Mouse (Mus musculus): ENCODE results near the gene Gpr27. TPM values are rescaled to one million over a fixed set of nuclear protein-coding genes. Genes with fewer than 3 reads are reported as not detected.

The Gpr27 gene
- polyA plus RNA-seq, 1 experiment from 2014 or later: 2.0 TPM

DNA sequence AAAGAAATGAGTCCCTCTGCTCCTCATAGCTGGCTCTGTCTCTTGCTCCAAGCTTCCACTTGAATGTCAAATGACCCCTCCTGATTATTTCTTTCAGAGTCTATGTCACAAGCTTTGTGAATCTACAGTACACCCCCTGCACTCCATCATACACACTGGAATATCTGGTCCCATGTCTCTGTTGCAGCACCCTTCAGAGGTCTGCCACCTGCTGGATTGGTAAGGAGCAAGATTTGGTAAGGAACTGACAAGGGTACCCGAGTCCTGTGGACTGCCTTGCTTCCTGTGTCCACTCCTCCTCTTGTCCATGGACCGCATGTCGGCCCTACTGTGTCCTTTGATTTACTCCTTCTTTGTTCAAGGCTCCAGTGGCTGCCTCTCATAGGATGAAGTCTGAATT is 20.7 kb upstream of the Gpr27 start:
- Histone ChIP-seq H3K27me3 (replicated peaks; ENCODE audit: insufficient read depth, low read length) (no peaks in the 10 kb centered on the region), H3K4me1 (ENCODE audit: insufficient read depth, low read depth, low read length) (peaks cover 5% of the 10 kb centered on the region; the same call in 1 of the 2 replicates), H3K4me2 (replicated peaks; ENCODE audit: low read depth, low read length) (no peak overlapping the region), H3K36me3 (ENCODE audit: insufficient read depth, low read length) (no peaks in the 10 kb centered on the region), H3K4me3 (ENCODE audit: low read depth, low read length) (no peak overlapping the region), H3K27ac (ENCODE audit: low read length) (no peak overlapping the region), H3K9me3 (ENCODE audit: low read length) (no peaks in the 10 kb centered on the region), H3K9ac (replicated peaks; ENCODE audit: low read depth) (no peak overlapping the region)
- ATAC-seq (no peak), DNase-seq (ENCODE audit: low spot score) (no peak)
- WGBS: 52% methylated on average over 3 of the region's 3 CpGs
- TF ChIP-seq EP300 (IDR thresholded peaks at IDR 0.05) (no peak), CTCF (IDR thresholded peaks at IDR 0.05) (peak; percentile 50)

- no peak overlapping the region for H3K27ac ChIP-seq (ENCODE audit: low read length)
- no peak for DNase-seq (ENCODE audit: low spot score)
- H3K36me3 ChIP-seq (ENCODE audit: insufficient read depth, low read length): no peaks in the 10 kb centered on the region
- ATAC-seq: no peak
- no peak overlapping the region for H3K4me3 ChIP-seq (ENCODE audit: low read depth, low read length)
- H3K4me2 ChIP-seq (replicated peaks; ENCODE audit: low read depth, low read length): no peak overlapping the region
- TF ChIP-seq CTCF (IDR thresholded peaks at IDR 0.05) (no peak), EP300 (IDR thresholded peaks at IDR 0.05) (no peak)
- H3K9me3 ChIP-seq (ENCODE audit: low read length): no peaks in the 10 kb centered on the region
- no peaks in the 10 kb centered on the region for H3K27me3 ChIP-seq (replicated peaks; ENCODE audit: insufficient read depth, low read length)
- 74% methylated on average over 4 of the region's 4 CpGs for WGBS
- H3K9ac ChIP-seq (replicated peaks; ENCODE audit: low read depth): no peak overlapping the region
- H3K4me1 ChIP-seq (ENCODE audit: insufficient read depth, low read depth, low read length): no peaks in the 10 kb centered on the region
These were observed 18.0 kb upstream of the Gpr27 start for GRCm38 (mm10) chr6:99674482-99674881.

- TF ChIP-seq CTCF (IDR thresholded peaks at IDR 0.05): no peak
- Histone ChIP-seq H3K27ac (ENCODE audit: low read length) (no peak overlapping the region), H3K4me2 (replicated peaks; ENCODE audit: low read depth, low read length) (no peak overlapping the region), H3K4me3 (ENCODE audit: low read depth, low read length) (no peak overlapping the region), H3K9me3 (ENCODE audit: low read length) (no peaks in the 10 kb centered on the region), H3K4me1 (ENCODE audit: insufficient read depth, low read depth, low read length) (no peaks in the 10 kb centered on the region), H3K27me3 (replicated peaks; ENCODE audit: insufficient read depth, low read length) (no peaks in the 10 kb centered on the region), H3K36me3 (ENCODE audit: insufficient read depth, low read length) (no peaks in the 10 kb centered on the region), H3K9ac (replicated peaks; ENCODE audit: low read depth) (no peak overlapping the region)
- ATAC-seq (no peak), DNase-seq (ENCODE audit: low spot score) (no peak)
- WGBS: 71% methylated on average over 8 of the region's 8 CpGs
These were observed 15.2 kb upstream of the Gpr27 start for GRCm38 (mm10) chr6:99677325-99677724.

GRCm38 (mm10) chr6:99678108-99678507 is 14.4 kb upstream of the Gpr27 start:
- H3K27me3 ChIP-seq (replicated peaks; ENCODE audit: insufficient read depth, low read length): no peaks in the 10 kb centered on the region
- TF ChIP-seq CTCF (IDR thresholded peaks at IDR 0.05) (no peak), EP300 (IDR thresholded peaks at IDR 0.05) (no peak)
- DNase-seq (ENCODE audit: low spot score) (no peak), ATAC-seq (peak; percentile 25; the same call in 1 of the 2 replicates)
- no peaks in the 10 kb centered on the region for H3K9me3 ChIP-seq (ENCODE audit: low read length)
- 63% methylated on average over 11 of the region's 11 CpGs for WGBS
- no peak overlapping the region for H3K9ac ChIP-seq (replicated peaks; ENCODE audit: low read depth)
- H3K4me1 ChIP-seq (ENCODE audit: insufficient read depth, low read depth, low read length): no peaks in the 10 kb centered on the region
- no peak overlapping the region for H3K4me3 ChIP-seq (ENCODE audit: low read depth, low read length)
- no peaks in the 10 kb centered on the region for H3K36me3 ChIP-seq (ENCODE audit: insufficient read depth, low read length)
- 0 out of 2 replicates have a peak overlapping the region, but pooled peaks have one; percentile 14 for H3K4me2 ChIP-seq (replicated peaks; ENCODE audit: low read depth, low read length)
- H3K27ac ChIP-seq (ENCODE audit: low read length): no peak overlapping the region

DNA sequence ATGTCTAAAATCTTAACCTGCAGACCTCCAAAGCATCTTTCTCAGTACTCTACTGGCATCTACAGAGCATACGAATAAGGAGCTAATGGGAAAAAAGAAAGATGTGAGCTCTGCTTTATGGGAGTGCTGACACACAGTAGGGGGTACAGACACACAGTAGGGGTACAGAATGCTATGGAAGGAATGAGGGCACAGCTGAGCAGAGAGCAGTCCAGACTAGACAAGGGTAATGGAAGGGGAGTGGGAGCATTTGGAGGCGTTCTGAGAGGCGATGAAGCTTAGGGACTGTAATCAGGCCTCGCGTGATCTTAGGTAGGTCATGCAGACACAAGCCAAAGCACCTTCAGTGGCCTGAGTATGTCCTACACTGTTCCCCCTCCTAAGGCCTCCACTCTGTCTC is 8.5 kb upstream of the Gpr27 start:
- Histone ChIP-seq H3K9me3 (ENCODE audit: low read length) (no peaks in the 10 kb centered on the region), H3K4me3 (ENCODE audit: low read depth, low read length) (no peak overlapping the region), H3K9ac (replicated peaks; ENCODE audit: low read depth) (no peak overlapping the region), H3K4me1 (ENCODE audit: insufficient read depth, low read depth, low read length) (no peaks in the 10 kb centered on the region), H3K4me2 (replicated peaks; ENCODE audit: low read depth, low read length) (no peak overlapping the region), H3K36me3 (ENCODE audit: insufficient read depth, low read length) (no peaks in the 10 kb centered on the region), H3K27me3 (replicated peaks; ENCODE audit: insufficient read depth, low read length) (no peaks in the 10 kb centered on the region), H3K27ac (ENCODE audit: low read length) (no peak overlapping the region)
- TF ChIP-seq EP300 (IDR thresholded peaks at IDR 0.05) (no peak), CTCF (IDR thresholded peaks at IDR 0.05) (no peak)
- ATAC-seq (no peak), DNase-seq (ENCODE audit: low spot score) (no peak)
- 94% methylated on average over 5 of the region's 5 CpGs for WGBS

GRCm38 (mm10) chr6:99684899-99685298 is 7.6 kb upstream of the Gpr27 start:
- Histone ChIP-seq H3K9ac (replicated peaks; ENCODE audit: low read depth) (no peak overlapping the region), H3K27me3 (replicated peaks; ENCODE audit: insufficient read depth, low read length) (no peaks in the 10 kb centered on the region), H3K4me2 (replicated peaks; ENCODE audit: low read depth, low read length) (no peak overlapping the region), H3K9me3 (ENCODE audit: low read length) (no peaks in the 10 kb centered on the region), H3K36me3 (ENCODE audit: insufficient read depth, low read length) (no peaks in the 10 kb centered on the region), H3K4me1 (ENCODE audit: insufficient read depth, low read depth, low read length) (no peaks in the 10 kb centered on the region), H3K27ac (ENCODE audit: low read length) (no peak overlapping the region), H3K4me3 (ENCODE audit: low read depth, low read length) (no peak overlapping the region)
- WGBS: 67% methylated on average over 5 of the region's 5 CpGs
- ATAC-seq (no peak), DNase-seq (ENCODE audit: low spot score) (peak; percentile 45)
- TF ChIP-seq EP300 (IDR thresholded peaks at IDR 0.05) (no peak), CTCF (IDR thresholded peaks at IDR 0.05) (peak; percentile 80)

DNA sequence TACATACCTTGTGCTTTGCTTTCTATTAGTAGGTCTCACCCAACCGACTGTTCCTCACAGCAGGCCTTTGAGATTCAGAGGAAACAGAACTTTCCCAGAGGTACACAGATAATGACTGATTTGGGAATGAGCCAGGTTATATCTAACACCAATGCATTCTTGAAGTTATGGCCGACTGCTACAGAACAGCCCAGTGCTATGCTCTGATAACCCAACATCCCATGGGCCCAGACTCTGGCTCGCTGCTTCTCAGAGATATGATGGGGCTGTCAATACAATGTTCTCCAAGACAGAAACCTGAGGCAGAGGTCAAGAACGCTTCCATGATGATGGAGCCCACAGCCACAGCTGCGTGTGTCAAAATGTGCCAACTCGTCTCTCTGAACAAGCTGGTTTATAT is 4.0 kb upstream of the Gpr27 start:
- Histone ChIP-seq H3K36me3 (ENCODE audit: insufficient read depth, low read length) (no peaks in the 10 kb centered on the region), H3K27me3 (replicated peaks; ENCODE audit: insufficient read depth, low read length) (peaks cover 9% of the 10 kb centered on the region; the same call in 1 of the 2 replicates), H3K4me3 (ENCODE audit: low read depth, low read length) (no peak overlapping the region), H3K9me3 (ENCODE audit: low read length) (no peaks in the 10 kb centered on the region), H3K4me2 (replicated peaks; ENCODE audit: low read depth, low read length) (no peak overlapping the region), H3K4me1 (ENCODE audit: insufficient read depth, low read depth, low read length) (peaks cover 6% of the 10 kb centered on the region; the same call in 1 of the 2 replicates), H3K9ac (replicated peaks; ENCODE audit: low read depth) (no peak overlapping the region), H3K27ac (ENCODE audit: low read length) (no peak overlapping the region)
- ATAC-seq: no peak
- WGBS: 77% methylated on average over 6 of the region's 6 CpGs
- TF ChIP-seq CTCF (IDR thresholded peaks at IDR 0.05): no peak
- TF ChIP-seq EP300 (IDR thresholded peaks at IDR 0.05): no peak
- DNase-seq (ENCODE audit: low spot score): no peak

All from lung, postnatal 0 days (tissue).